Mouse (Mus musculus): ENCODE results near the gene Bex4. TPM values are rescaled to one million over a fixed set of nuclear protein-coding genes. Genes with fewer than 3 reads are reported as not detected.
"Not testable (repeated sequence)": the region's sequence is repeated elsewhere in the genome, so short reads cannot be mapped to it uniquely, and the experiment has no call there.

The Bex4 gene
- 97.9 and 102 TPM in 2 replicates for polyA plus RNA-seq (2014; fragmentation: Nextera tagmentation; extraction: Ambion mirVana)

- peak; percentile 96 for ATAC-seq (ENCODE audit: low FRiP score)
- not testable (repeated sequence) for H3K4me1 ChIP-seq (ENCODE audit: control insufficient read depth, insufficient read depth, low read length); H3K27ac ChIP-seq (ENCODE audit: low read depth, low read length); H3K9me3 ChIP-seq (ENCODE audit: control insufficient read depth, low read length); DNase-seq (ENCODE audit: low spot score, missing footprints); H3K36me3 ChIP-seq (ENCODE audit: control insufficient read depth, insufficient read depth, low read length); H3K27me3 ChIP-seq (ENCODE audit: control insufficient read depth, insufficient read depth, low read length)
- Histone ChIP-seq H3K4me2 (peak within 1 kb of the TSS; percentile 41), H3K4me3 (ENCODE audit: low read depth, low read length) (peak within 1 kb of the TSS; percentile 34), H3K9ac (ENCODE audit: low read length) (peak within 1 kb of the TSS; percentile 27; the same call in 1 of the 2 replicates)
- 15% methylated on average over 12 of the region's 64 CpGs for WGBS
Observed at GRCm38 (mm10) chrX:136138827-136139639, at the start of gene Bex4. Bex4 (plus strand) TSS chrX:136138996.

GRCm38 (mm10) chrX:136092497-136093279, 46.1 kb upstream of the Bex4 start:
- H3K4me1 ChIP-seq (ENCODE audit: control insufficient read depth, insufficient read depth, low read length), result no peaks in the 10 kb centered on the region
- ATAC-seq (ENCODE audit: low FRiP score), result no peak
- no peak for DNase-seq (ENCODE audit: low spot score, missing footprints)

GRCm38 (mm10) chrX:136094421-136094820, 44.4 kb upstream of the Bex4 start:
- Histone ChIP-seq H3K36me3 (ENCODE audit: control insufficient read depth, insufficient read depth, low read length) (no peaks in the 10 kb centered on the region), H3K9me3 (ENCODE audit: control insufficient read depth, low read length) (no peaks in the 10 kb centered on the region), H3K27ac (ENCODE audit: low read depth, low read length) (no peak overlapping the region), H3K4me2 (no peak overlapping the region), H3K4me1 (ENCODE audit: control insufficient read depth, insufficient read depth, low read length) (no peaks in the 10 kb centered on the region), H3K27me3 (ENCODE audit: control insufficient read depth, insufficient read depth, low read length) (no peaks in the 10 kb centered on the region), H3K9ac (ENCODE audit: low read length) (no peak overlapping the region), H3K4me3 (ENCODE audit: low read depth, low read length) (no peak overlapping the region)
- DNase-seq (ENCODE audit: low spot score, missing footprints) (no peak), ATAC-seq (ENCODE audit: low FRiP score) (no peak)
- 49% methylated on average over 2 of the region's 2 CpGs for WGBS

More at GRCm38 (mm10) chrX:136092497-136093279, 46.1 kb upstream of the Bex4 start:
- Histone ChIP-seq H3K4me3 (ENCODE audit: low read depth, low read length) (no peak overlapping the region), H3K9ac (ENCODE audit: low read length) (no peak overlapping the region), H3K9me3 (ENCODE audit: control insufficient read depth, low read length) (no peaks in the 10 kb centered on the region), H3K4me2 (no peak overlapping the region), H3K27me3 (ENCODE audit: control insufficient read depth, insufficient read depth, low read length) (no peaks in the 10 kb centered on the region), H3K27ac (ENCODE audit: low read depth, low read length) (no peak overlapping the region), H3K36me3 (ENCODE audit: control insufficient read depth, insufficient read depth, low read length) (no peaks in the 10 kb centered on the region)
- WGBS, result 43% methylated on average over 2 of the region's 2 CpGs

GRCm38 (mm10) chrX:136104046-136104723, 34.6 kb upstream of the Bex4 start:
- Histone ChIP-seq H3K4me1 (ENCODE audit: control insufficient read depth, insufficient read depth, low read length) (no peaks in the 10 kb centered on the region), H3K27ac (ENCODE audit: low read depth, low read length) (no peak overlapping the region), H3K4me2 (no peak overlapping the region), H3K9ac (ENCODE audit: low read length) (no peak overlapping the region), H3K9me3 (ENCODE audit: control insufficient read depth, low read length) (no peaks in the 10 kb centered on the region), H3K4me3 (ENCODE audit: low read depth, low read length) (no peak overlapping the region), H3K36me3 (ENCODE audit: control insufficient read depth, insufficient read depth, low read length) (no peaks in the 10 kb centered on the region), H3K27me3 (ENCODE audit: control insufficient read depth, insufficient read depth, low read length) (no peaks in the 10 kb centered on the region)
- 51% methylated on average over 4 of the region's 4 CpGs for WGBS
- no peak for DNase-seq (ENCODE audit: low spot score, missing footprints)
- no peak for ATAC-seq (ENCODE audit: low FRiP score)

GRCm38 (mm10) chrX:136104724-136105088, 34.1 kb upstream of the Bex4 start:
- no peaks in the 10 kb centered on the region; the same call in 1 of the 2 replicates for H3K27me3 ChIP-seq (ENCODE audit: control insufficient read depth, insufficient read depth, low read length)
- 55% methylated on average over 3 of the region's 3 CpGs for WGBS
- H3K36me3 ChIP-seq (ENCODE audit: control insufficient read depth, insufficient read depth, low read length), result no peaks in the 10 kb centered on the region
- no peaks in the 10 kb centered on the region for H3K9me3 ChIP-seq (ENCODE audit: control insufficient read depth, low read length)
- no peak overlapping the region for H3K27ac ChIP-seq (ENCODE audit: low read depth, low read length)
- ATAC-seq (ENCODE audit: low FRiP score), result no peak
- no peak overlapping the region for H3K9ac ChIP-seq (ENCODE audit: low read length)
- no peak overlapping the region for H3K4me3 ChIP-seq (ENCODE audit: low read depth, low read length)
- H3K4me2 ChIP-seq, result no peak overlapping the region
- DNase-seq (ENCODE audit: low spot score, missing footprints), result no peak
- no peaks in the 10 kb centered on the region for H3K4me1 ChIP-seq (ENCODE audit: control insufficient read depth, insufficient read depth, low read length)

- no peak for ATAC-seq (ENCODE audit: low FRiP score)
- no peak overlapping the region for H3K9ac ChIP-seq (ENCODE audit: low read length)
- DNase-seq (ENCODE audit: low spot score, missing footprints), result peak; percentile 89
- H3K4me1 ChIP-seq (ENCODE audit: control insufficient read depth, insufficient read depth, low read length), result no peaks in the 10 kb centered on the region
- no peak overlapping the region for H3K27ac ChIP-seq (ENCODE audit: low read depth, low read length)
- H3K36me3 ChIP-seq (ENCODE audit: control insufficient read depth, insufficient read depth, low read length), result no peaks in the 10 kb centered on the region
- H3K9me3 ChIP-seq (ENCODE audit: control insufficient read depth, low read length), result no peaks in the 10 kb centered on the region
- no peak overlapping the region for H3K4me2 ChIP-seq
- H3K27me3 ChIP-seq (ENCODE audit: control insufficient read depth, insufficient read depth, low read length), result no peaks in the 10 kb centered on the region; the same call in 1 of the 2 replicates
- no peak overlapping the region for H3K4me3 ChIP-seq (ENCODE audit: low read depth, low read length)
- 48% methylated on average over 6 of the region's 6 CpGs for WGBS
Observed at GRCm38 (mm10) chrX:136107942-136108341, 30.9 kb upstream of the Bex4 start.

GRCm38 (mm10) chrX:136115015-136115414, 23.8 kb upstream of the Bex4 start:
- H3K4me1 ChIP-seq (ENCODE audit: control insufficient read depth, insufficient read depth, low read length), result no peaks in the 10 kb centered on the region
- no peak overlapping the region for H3K27ac ChIP-seq (ENCODE audit: low read depth, low read length)
- H3K9ac ChIP-seq (ENCODE audit: low read length), result no peak overlapping the region
- peak overlapping the region; percentile 46 for H3K4me2 ChIP-seq
- DNase-seq (ENCODE audit: low spot score, missing footprints) (no peak), ATAC-seq (ENCODE audit: low FRiP score) (0 out of 2 replicates have a peak, but pooled peaks have one; percentile 1)
- H3K36me3 ChIP-seq (ENCODE audit: control insufficient read depth, insufficient read depth, low read length), result no peaks in the 10 kb centered on the region
- H3K4me3 ChIP-seq (ENCODE audit: low read depth, low read length), result no peak overlapping the region
- WGBS, result 47% methylated on average over 4 of the region's 4 CpGs
- H3K27me3 ChIP-seq (ENCODE audit: control insufficient read depth, insufficient read depth, low read length), result no peaks in the 10 kb centered on the region; the same call in 1 of the 2 replicates
- no peaks in the 10 kb centered on the region for H3K9me3 ChIP-seq (ENCODE audit: control insufficient read depth, low read length)

GRCm38 (mm10) chrX:136115419-136115961, 23.3 kb upstream of the Bex4 start:
- Histone ChIP-seq H3K9ac (ENCODE audit: low read length) (peak overlapping the region; percentile 62), H3K36me3 (ENCODE audit: control insufficient read depth, insufficient read depth, low read length) (no peaks in the 10 kb centered on the region), H3K27me3 (ENCODE audit: control insufficient read depth, insufficient read depth, low read length) (no peaks in the 10 kb centered on the region; the same call in 1 of the 2 replicates), H3K4me2 (peak overlapping the region; percentile 46), H3K4me3 (ENCODE audit: low read depth, low read length) (peak overlapping the region; percentile 32), H3K9me3 (ENCODE audit: control insufficient read depth, low read length) (no peaks in the 10 kb centered on the region), H3K4me1 (ENCODE audit: control insufficient read depth, insufficient read depth, low read length) (no peaks in the 10 kb centered on the region), H3K27ac (ENCODE audit: low read depth, low read length) (peak overlapping the region; percentile 67)
- ATAC-seq (ENCODE audit: low FRiP score) (peak; percentile 99), DNase-seq (ENCODE audit: low spot score, missing footprints) (peak; percentile 97)
- WGBS, result 23% methylated on average over 23 of the region's 23 CpGs

Data from midbrain, embryonic 11.5 days (tissue).